Mouse (Mus musculus) neural tube, embryonic 11.5 days (tissue): ENCODE measurements at regions not wholly inside any gene's neighbourhood (a gene's known extent, or its start where the extent isn't known, plus 50 kb on each side); places are given as distances from the start of the nearest gene placed in this dataset.

ENCODE experiments used
- ATAC-seq: fragments of 200-750 bp; cut with Nextera tagmentation; 2 replicates; pipeline ENCODE4 v1.8.0; 2017; ENCODE audit warnings: moderate number of reproducible peaks, mild to moderate bottlenecking, moderate TSS enrichment, moderate library complexity; ENCODE audit not compliant: insufficient read depth, low FRiP score, low TSS enrichment
- DNase-seq: peaks from one replicate; pipeline ENCODE4 v3.0.0-alpha.2; 2015; ENCODE audit warnings: low spot score
- H3K27ac ChIP-seq: fragments of 300-500 bp; sonication (generic); 2 replicates; pipeline ENCODE4 v1.5.1; 2014; ENCODE audit warnings: low read depth, mild to moderate bottlenecking, low read length
- H3K27me3 ChIP-seq: fragments of 300-500 bp; sonication (generic); 2 replicates; pipeline ENCODE4 v1.6.1; 2014; ENCODE audit warnings: mild to moderate bottlenecking, low read length, mixed read lengths; ENCODE audit not compliant: control insufficient read depth, insufficient read depth
- H3K36me3 ChIP-seq: fragments of 300-500 bp; sonication (generic); 2 replicates; pipeline ENCODE4 v1.6.1; 2014; ENCODE audit warnings: mild to moderate bottlenecking, low read length, moderate library complexity, mixed read lengths; ENCODE audit not compliant: control insufficient read depth, insufficient read depth
- H3K4me1 ChIP-seq: fragments of 300-500 bp; sonication (generic); 2 replicates; pipeline ENCODE4 v1.6.1; 2014; ENCODE audit warnings: low read length, mixed read lengths; ENCODE audit not compliant: control insufficient read depth, insufficient read depth
- H3K4me2 ChIP-seq: fragments of 300-500 bp; sonication (generic); 2 replicates; pipeline ENCODE4 v1.6.1; 2014; ENCODE audit warnings: low read depth, mild to moderate bottlenecking, moderate library complexity
- H3K4me3 ChIP-seq: fragments of 300-500 bp; sonication (generic); 2 replicates; pipeline ENCODE4 v1.5.1; 2014; ENCODE audit warnings: low read depth, low read length
- H3K9ac ChIP-seq: fragments of 300-500 bp; sonication (generic); 2 replicates; pipeline ENCODE4 v1.6.1; 2014; ENCODE audit warnings: mild to moderate bottlenecking, low read length
- H3K9me3 ChIP-seq: fragments of 300-500 bp; sonication (generic); 2 replicates; pipeline ENCODE4 v1.6.1; 2016; ENCODE audit warnings: low read length; ENCODE audit not compliant: control insufficient read depth
- WGBS: fragments of 180-500 bp; shearing (Covaris S2); extraction: QIAGEN DNeasy Blood & Tissue Kit; methylation state at CpG from one replicate; pipeline ENCODE4 v1.1.7; 2014; 5-methylcytosine and 5-hydroxymethylcytosine counted together

- no peak for ATAC-seq
- Histone ChIP-seq H3K27ac (no peak overlapping the region), H3K9me3 (no peaks in the 10 kb centered on the region), H3K36me3 (no peaks in the 10 kb centered on the region), H3K4me1 (no peaks in the 10 kb centered on the region), H3K4me2 (no peak overlapping the region), H3K27me3 (no peaks in the 10 kb centered on the region), H3K4me3 (no peak overlapping the region), H3K9ac (no peak overlapping the region)
- DNase-seq: no peak
- WGBS: 96% methylated on average over 2 of the region's 2 CpGs
Measured at GRCm38 (mm10) chr3:148134646-148135045, 855.7 kb downstream of the Adgrl2 start.

- H3K9me3 ChIP-seq: no peaks in the 10 kb centered on the region
- H3K4me3 ChIP-seq: no peak overlapping the region
- H3K36me3 ChIP-seq: no peaks in the 10 kb centered on the region
- no peak overlapping the region for H3K27ac ChIP-seq
- H3K4me2 ChIP-seq: no peak overlapping the region
- ATAC-seq (no peak), DNase-seq (no peak)
- no peak overlapping the region for H3K9ac ChIP-seq
- no peaks in the 10 kb centered on the region for H3K27me3 ChIP-seq
- H3K4me1 ChIP-seq: no peaks in the 10 kb centered on the region
Measured at GRCm38 (mm10) chr3:148115576-148115975, 874.8 kb downstream of the Adgrl2 start.

- Histone ChIP-seq H3K4me1 (no peaks in the 10 kb centered on the region), H3K27ac (no peak overlapping the region), H3K27me3 (no peaks in the 10 kb centered on the region), H3K36me3 (no peaks in the 10 kb centered on the region), H3K4me3 (no peak overlapping the region), H3K9ac (no peak overlapping the region), H3K9me3 (no peaks in the 10 kb centered on the region), H3K4me2 (no peak overlapping the region)
- WGBS: 88% methylated on average over 3 of the region's 3 CpGs
- DNase-seq: no peak
- no peak for ATAC-seq
Measured at GRCm38 (mm10) chr3:148112204-148112603, 878.2 kb downstream of the Adgrl2 start.

- Histone ChIP-seq H3K9me3 (no peaks in the 10 kb centered on the region), H3K4me2 (no peak overlapping the region), H3K27ac (no peak overlapping the region), H3K36me3 (no peaks in the 10 kb centered on the region), H3K9ac (no peak overlapping the region), H3K4me1 (no peaks in the 10 kb centered on the region), H3K4me3 (no peak overlapping the region), H3K27me3 (no peaks in the 10 kb centered on the region)
- 97% methylated on average over 1 of the region's 1 CpGs for WGBS
- ATAC-seq (no peak), DNase-seq (no peak)
Measured at GRCm38 (mm10) chr3:148107031-148107430, 883.3 kb downstream of the Adgrl2 start.

GRCm38 (mm10) chr3:148093930-148094329, 896.4 kb downstream of the Adgrl2 start:
- 92% methylated on average over 4 of the region's 4 CpGs for WGBS
- H3K4me2 ChIP-seq: no peak overlapping the region
- H3K36me3 ChIP-seq: no peaks in the 10 kb centered on the region
- H3K27ac ChIP-seq: no peak overlapping the region
- no peak overlapping the region for H3K9ac ChIP-seq
- no peaks in the 10 kb centered on the region for H3K4me1 ChIP-seq
- H3K9me3 ChIP-seq: no peaks in the 10 kb centered on the region
- ATAC-seq (no peak), DNase-seq (no peak)
- no peaks in the 10 kb centered on the region for H3K27me3 ChIP-seq
- no peak overlapping the region for H3K4me3 ChIP-seq

- Histone ChIP-seq H3K9ac (no peak overlapping the region), H3K9me3 (no peaks in the 10 kb centered on the region), H3K4me1 (no peaks in the 10 kb centered on the region), H3K27ac (no peak overlapping the region), H3K27me3 (no peaks in the 10 kb centered on the region), H3K36me3 (no peaks in the 10 kb centered on the region), H3K4me2 (no peak overlapping the region), H3K4me3 (no peak overlapping the region)
- ATAC-seq (no peak), DNase-seq (no peak)
- 67% methylated on average over 2 of the region's 2 CpGs for WGBS
Measured at GRCm38 (mm10) chr3:148075841-148076240, 914.5 kb downstream of the Adgrl2 start.

- Histone ChIP-seq H3K4me1 (no peaks in the 10 kb centered on the region), H3K4me3 (no peak overlapping the region), H3K9me3 (no peaks in the 10 kb centered on the region), H3K36me3 (no peaks in the 10 kb centered on the region), H3K27me3 (no peaks in the 10 kb centered on the region), H3K27ac (no peak overlapping the region), H3K4me2 (no peak overlapping the region), H3K9ac (no peak overlapping the region)
- WGBS: 84% methylated on average over 6 of the region's 6 CpGs
- no peak for ATAC-seq
- DNase-seq: no peak
Measured at GRCm38 (mm10) chr3:148066701-148067100, 923.7 kb downstream of the Adgrl2 start.

GRCm38 (mm10) chr3:148056074-148056473, 934.3 kb downstream of the Adgrl2 start:
- no peak for ATAC-seq

GRCm38 (mm10) chr3:148052516-148052915, 937.8 kb downstream of the Adgrl2 start:
- Histone ChIP-seq H3K9ac (no peak overlapping the region), H3K4me1 (no peaks in the 10 kb centered on the region), H3K36me3 (no peaks in the 10 kb centered on the region), H3K27me3 (no peaks in the 10 kb centered on the region), H3K4me2 (no peak overlapping the region), H3K27ac (no peak overlapping the region), H3K9me3 (no peaks in the 10 kb centered on the region), H3K4me3 (no peak overlapping the region)
- ATAC-seq (no peak), DNase-seq (no peak)
- WGBS: 68% methylated on average over 5 of the region's 5 CpGs

More at GRCm38 (mm10) chr3:148056074-148056473, 934.3 kb downstream of the Adgrl2 start:
- H3K4me3 ChIP-seq: no peak overlapping the region
- H3K4me2 ChIP-seq: no peak overlapping the region
- no peaks in the 10 kb centered on the region for H3K4me1 ChIP-seq
- 73% methylated on average over 4 of the region's 4 CpGs for WGBS
- no peak overlapping the region for H3K27ac ChIP-seq
- H3K27me3 ChIP-seq: no peaks in the 10 kb centered on the region
- H3K9me3 ChIP-seq: no peaks in the 10 kb centered on the region
- no peak overlapping the region for H3K9ac ChIP-seq
- no peak for DNase-seq
- H3K36me3 ChIP-seq: no peaks in the 10 kb centered on the region
